Mouse (Mus musculus) megakaryocyte-erythroid progenitor cell, adult 5 weeks (primary cell): ENCODE data around the gene Emg1. TPM values are rescaled to one million over a fixed set of nuclear protein-coding genes. Genes with fewer than 3 reads are reported as not detected.

Source experiments
- polyA plus RNA-seq: library from polyadenylated mRNA; stranded (reverse); fragments of >175 nt; gene quantifications from 2 replicates; pipeline ENCODE4 v1.2.3, GENCODE M21; 2012

Gene Emg1
- polyA plus RNA-seq: 294 and 299 TPM in 2 replicates

GRCm38 (mm10) chr6:124711824-124712782 is at the start of gene Emg1, which contains the start of gene Phb2:
Gene Emg1, minus strand, starts transcription at chr6:124712178.
Gene Phb2, plus strand, starts transcription at chr6:124712336.

GRCm38 (mm10) chr6:124755831-124756595 is 44.0 kb upstream of the Emg1 start, which contains the start of the genes Gm45234 and Atn1:
Gene Gm45234, minus strand, starts transcription at chr6:124756021.
Gene Atn1, minus strand, starts transcription at chr6:124756524.

GRCm38 (mm10) chr6:124740888-124741761 is 29.1 kb upstream of the Emg1 start, which contains the start of gene Grcc10:
Gene Grcc10, minus strand, starts transcription at chr6:124741374.

GRCm38 (mm10) chr6:124738511-124739023 is 26.6 kb upstream of the Emg1 start, which contains the start of gene Ptpn6:
Gene Ptpn6, minus strand, starts transcription at chr6:124738714.

GRCm38 (mm10) chr6:124662477-124663423 is 49.2 kb downstream of the Emg1 start, which contains the start of gene Lpcat3:
Gene Lpcat3, plus strand, starts transcription at chr6:124663027.

Other genes with a start within 250 kb of the Emg1 start
- 28.8 and 42.2 TPM in 2 replicates for gene Clstn3, start 247.4 kb downstream of the Emg1 start, polyA plus RNA-seq
- gene C1rl, start 219.1 kb downstream of the Emg1 start, polyA plus RNA-seq: 1.5 and 1.9 TPM in 2 replicates
- gene C1ra, start 199.8 kb downstream of the Emg1 start, polyA plus RNA-seq: 2.0 and 2.1 TPM in 2 replicates
- gene C1s1, start 169.8 kb downstream of the Emg1 start, polyA plus RNA-seq: not detected in 2 replicates
- not detected in 2 replicates for gene C1rb, start 141.9 kb downstream of the Emg1 start, polyA plus RNA-seq
- gene C1s2, start 76.1 kb downstream of the Emg1 start, polyA plus RNA-seq: not detected in 2 replicates
- gene Lpcat3, start 49.2 kb downstream of the Emg1 start, polyA plus RNA-seq: 47.7 and 53.9 TPM in 2 replicates
- gene Phb2, start 158 bp upstream of the Emg1 start, polyA plus RNA-seq: 308 and 359 TPM in 2 replicates
- 65.9 and 80.8 TPM in 2 replicates for gene Ptpn6, start 26.5 kb upstream of the Emg1 start, polyA plus RNA-seq
- 50.4 and 53.2 TPM in 2 replicates for gene Grcc10, start 29.2 kb upstream of the Emg1 start, polyA plus RNA-seq
- gene Gm45234, start 43.8 kb upstream of the Emg1 start, polyA plus RNA-seq: not detected in 2 replicates
- gene Atn1, start 44.3 kb upstream of the Emg1 start, polyA plus RNA-seq: 111 and 137 TPM in 2 replicates
- 0.37 and 0.90 TPM in 2 replicates for gene Eno2, start 57.5 kb upstream of the Emg1 start, polyA plus RNA-seq
- gene Lrrc23, start 67.5 kb upstream of the Emg1 start, polyA plus RNA-seq: 0.37 and 0.47 TPM in 2 replicates
- 10.0 and 16.9 TPM in 2 replicates for gene Spsb2, start 96.5 kb upstream of the Emg1 start, polyA plus RNA-seq
- gene Tpi1, start 102.1 kb upstream of the Emg1 start, polyA plus RNA-seq: 195 and 233 TPM in 2 replicates
- gene Usp5, start 117.3 kb upstream of the Emg1 start, polyA plus RNA-seq: 83.8 and 84.6 TPM in 2 replicates
- 43.2 and 59.7 TPM in 2 replicates for gene Cdca3, start 117.4 kb upstream of the Emg1 start, polyA plus RNA-seq
- gene Gnb3, start 128.1 kb upstream of the Emg1 start, polyA plus RNA-seq: 0.22 TPM in 1 of 2 replicates, not detected in the other
- 8.2 and 16.7 TPM in 2 replicates for gene P3h3, start 145.6 kb upstream of the Emg1 start, polyA plus RNA-seq
- gene Gpr162, start 151.8 kb upstream of the Emg1 start, polyA plus RNA-seq: 0.09 and 0.18 TPM in 2 replicates
- gene Cd4, start 176.0 kb upstream of the Emg1 start, polyA plus RNA-seq: 0.43 and 0.93 TPM in 2 replicates
- gene Lag3, start 199.5 kb upstream of the Emg1 start, polyA plus RNA-seq: 5.7 and 9.5 TPM in 2 replicates
- 278 and 322 TPM in 2 replicates for gene Ptms, start 207.9 kb upstream of the Emg1 start, polyA plus RNA-seq
- gene Mlf2, start 219.2 kb upstream of the Emg1 start, polyA plus RNA-seq: 177 and 232 TPM in 2 replicates